Mouse (Mus musculus): ENCODE measurements around the gene Hip1r. TPM values are rescaled to one million over a fixed set of nuclear protein-coding genes. Genes with fewer than 3 reads are reported as not detected.

Gene Hip1r
- total RNA-seq, 4 experiments from 2014 or later, result 11.5 to 15.5 (median 13.7) TPM

DNA sequence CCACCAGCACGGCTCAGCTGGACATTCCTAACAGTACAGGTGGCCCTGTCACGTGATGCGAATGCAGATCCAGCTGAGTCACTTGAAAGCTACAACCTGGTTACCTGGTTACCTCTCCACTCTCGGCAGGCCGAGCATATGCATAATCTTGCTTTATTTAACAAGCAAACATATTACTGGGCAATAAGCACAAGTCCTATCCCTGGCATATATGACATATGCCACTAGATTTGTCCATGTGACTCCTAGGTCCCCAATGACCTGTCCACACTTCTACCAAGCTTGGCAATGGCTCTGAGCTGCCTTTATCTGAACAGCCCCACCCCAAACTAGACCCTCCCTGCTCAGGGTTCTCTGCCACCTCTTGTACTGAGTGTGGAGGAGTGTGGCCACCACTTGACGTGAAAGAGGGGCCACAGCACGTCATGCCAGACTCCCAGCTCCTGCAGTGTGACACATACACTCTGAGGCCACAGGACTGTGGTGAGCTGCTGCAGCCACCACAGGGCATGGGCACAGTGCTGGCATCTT lies 42.9 kb downstream of the Hip1r start:
- no peak for DNase-seq (ENCODE audit: low spot score)

DNA sequence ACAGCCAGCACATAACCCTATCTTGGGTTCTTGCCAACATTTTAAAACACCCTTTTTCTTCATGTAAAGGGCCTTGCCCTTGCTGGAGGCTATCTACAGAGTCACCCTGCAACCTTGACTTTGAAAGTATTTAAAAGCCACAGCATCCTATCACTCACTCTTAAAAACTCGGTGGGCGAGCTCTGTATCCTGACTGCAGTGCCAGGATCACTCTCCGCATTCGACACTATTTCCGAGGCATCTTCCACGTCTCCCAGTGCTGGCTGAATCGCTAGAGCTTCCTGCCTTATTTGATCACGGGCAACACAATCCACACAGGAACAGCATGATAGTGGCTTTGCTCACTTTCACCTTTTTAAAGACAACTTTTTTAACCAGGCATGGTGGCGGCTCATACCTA lies 44.5 kb downstream of the Hip1r start:
- DNase-seq (ENCODE audit: low spot score), result no peak

DNA sequence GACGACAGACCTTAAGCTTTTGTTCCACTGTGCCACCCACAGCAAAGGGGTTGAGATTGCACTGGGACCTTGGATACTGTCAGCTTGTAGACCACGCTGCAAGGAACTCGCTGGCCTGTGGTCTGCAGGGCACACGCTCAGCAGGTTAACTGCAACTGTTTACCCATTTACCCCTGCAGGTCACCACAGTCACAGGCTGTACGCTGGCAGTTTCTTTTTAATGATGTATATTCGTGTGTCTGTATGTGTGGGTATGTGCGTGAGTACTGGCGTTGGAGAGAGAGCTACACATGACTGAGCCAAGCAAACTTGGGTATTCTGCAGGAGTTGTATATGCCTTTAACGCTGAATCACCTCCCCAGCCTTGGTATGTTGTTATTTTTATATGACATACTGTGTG lies 45.2 kb downstream of the Hip1r start:
- no peak for DNase-seq (ENCODE audit: low spot score)

DNA sequence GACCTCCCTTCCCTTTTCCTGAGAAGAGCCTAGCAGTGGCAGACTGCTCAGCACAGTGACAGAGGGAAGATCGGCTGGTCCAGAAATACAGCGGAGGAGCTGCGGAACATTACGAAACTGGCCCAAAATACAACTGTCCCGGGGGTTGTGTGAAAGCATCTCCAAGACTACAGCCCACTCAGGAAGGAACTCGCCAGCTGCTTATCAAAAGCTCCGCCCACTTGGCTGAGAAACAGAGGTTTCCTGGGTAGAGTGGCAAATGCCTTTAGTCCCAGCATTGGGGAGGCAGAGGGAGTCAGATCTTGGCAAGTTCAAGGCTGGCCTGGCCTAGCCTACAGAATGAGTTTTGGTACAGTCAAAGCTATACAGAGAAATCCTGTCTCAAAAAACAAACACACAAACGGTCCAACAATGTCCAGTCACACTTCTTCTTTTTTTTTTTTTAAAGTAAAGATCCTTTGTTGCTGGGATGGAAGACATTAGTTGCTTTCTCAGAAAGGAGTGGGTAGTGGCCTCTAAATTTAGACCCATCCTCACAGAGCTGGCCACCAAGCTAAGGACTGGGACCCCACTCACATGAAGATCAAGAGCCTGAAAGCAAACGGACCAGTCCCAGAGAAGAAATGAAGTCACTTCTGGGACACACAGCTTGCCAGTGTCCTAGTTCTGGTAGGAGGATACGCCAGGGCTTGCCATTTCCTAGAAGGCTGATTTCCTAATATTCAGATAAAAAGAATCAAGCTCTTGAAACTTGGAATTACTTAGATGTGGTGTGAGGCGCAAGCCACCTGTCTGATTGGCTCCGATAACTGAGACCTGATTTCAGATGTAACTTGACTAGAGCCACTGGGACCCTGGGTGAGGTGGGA lies 46.2 kb downstream of the Hip1r start:
- peak; percentile 86 for DNase-seq (ENCODE audit: low spot score)

DNA sequence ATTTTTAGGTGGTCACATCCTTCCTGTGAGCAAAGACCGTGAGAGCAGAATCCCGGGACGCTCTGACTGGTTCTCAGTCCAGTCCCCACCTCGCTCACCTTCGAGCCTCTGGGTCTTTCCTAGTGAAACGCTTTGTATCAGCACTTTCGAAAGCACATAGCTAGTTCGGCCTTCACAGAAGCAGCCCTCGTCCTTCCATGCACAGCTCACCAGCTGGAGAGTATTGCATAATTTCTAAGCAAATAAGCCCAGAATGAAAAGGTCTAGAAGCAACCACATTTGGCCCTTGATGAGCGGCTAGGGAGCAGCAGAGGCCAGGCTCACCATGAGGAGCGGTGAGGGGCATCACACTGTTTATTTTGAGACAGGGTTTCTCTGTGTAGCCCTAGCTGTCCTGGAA lies 47.7 kb downstream of the Hip1r start:
- DNase-seq (ENCODE audit: low spot score), result no peak

DNA sequence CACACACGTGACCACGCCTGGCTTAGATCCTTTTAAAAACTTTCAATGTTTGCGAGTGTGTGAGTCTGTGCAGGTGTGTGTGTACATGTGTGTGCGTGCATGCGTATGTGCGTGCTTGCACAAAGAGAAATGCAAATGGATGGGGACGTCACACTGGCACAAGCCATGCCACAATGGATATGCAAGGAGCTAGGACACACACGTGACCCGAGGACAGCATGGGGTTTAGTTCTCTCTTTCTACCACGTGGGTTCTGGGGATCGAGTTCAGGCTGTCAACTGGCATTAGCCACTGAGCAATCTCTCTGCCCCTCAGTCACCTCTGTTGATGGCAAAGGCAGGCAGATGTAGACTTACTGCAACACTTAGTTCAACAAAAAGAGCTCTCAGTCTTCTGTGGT lies 48.3 kb downstream of the Hip1r start:
- DNase-seq (ENCODE audit: low spot score), result no peak

DNA sequence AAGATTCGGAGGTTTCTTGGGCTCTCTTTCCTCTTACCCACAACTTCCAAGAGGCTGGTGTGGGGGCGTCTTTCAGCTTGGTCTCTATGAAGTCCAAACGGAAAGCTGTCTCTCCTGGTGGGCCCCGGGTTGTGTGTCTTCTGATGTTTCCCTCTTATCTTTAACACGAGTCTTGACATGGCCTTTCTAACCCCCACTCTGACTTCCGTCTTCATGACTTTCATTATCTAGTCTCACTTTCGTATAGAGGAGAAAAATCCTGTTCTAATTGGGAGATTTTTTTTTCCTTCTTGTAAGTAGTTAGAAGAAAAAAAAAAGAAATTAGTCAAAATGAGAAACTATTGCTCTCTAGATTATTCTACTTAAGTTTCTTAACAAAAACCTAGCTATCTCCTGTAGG lies 48.9 kb downstream of the Hip1r start:
- DNase-seq (ENCODE audit: low spot score), result no peak

DNA sequence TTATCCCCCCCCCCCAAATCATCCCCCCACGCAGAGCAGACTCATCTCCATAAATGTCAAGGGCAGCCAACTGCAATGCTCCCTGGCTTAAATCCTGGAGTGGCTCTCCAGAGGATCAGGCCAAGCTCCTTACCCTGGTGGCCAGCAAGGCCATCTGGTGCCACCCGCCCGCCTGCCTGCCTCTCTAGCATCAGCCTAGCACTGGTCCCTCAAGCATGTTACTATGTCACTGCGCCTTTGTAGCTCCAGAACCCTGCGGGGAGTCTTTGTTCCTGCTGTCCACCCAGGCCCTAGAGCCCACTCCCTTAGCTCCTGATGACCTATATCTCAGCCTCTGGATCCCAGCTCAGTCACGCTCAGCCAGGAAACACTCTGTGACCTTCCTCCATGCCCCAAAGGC lies 51.2 kb downstream of the Hip1r start:
- no peak for DNase-seq (ENCODE audit: low spot score)

DNA sequence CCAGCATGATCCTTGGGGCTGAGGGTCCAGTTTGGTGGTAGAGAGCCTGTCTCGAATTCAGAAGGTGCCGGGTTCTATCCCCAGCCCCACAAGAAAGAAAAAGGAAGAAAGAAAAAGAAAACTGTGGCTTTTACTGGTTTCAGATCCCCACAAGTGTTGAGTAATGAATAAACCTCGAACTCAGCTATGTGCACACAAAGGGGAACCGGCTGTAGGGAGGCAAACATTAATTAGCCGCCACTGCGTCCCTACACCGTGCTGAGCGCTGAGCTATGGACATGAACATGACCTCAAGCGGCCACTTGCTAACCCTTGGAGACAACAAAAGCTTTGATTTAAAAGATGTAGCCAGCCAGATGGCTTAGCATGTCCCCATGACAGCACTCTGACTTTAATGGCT lies 51.7 kb downstream of the Hip1r start:
- DNase-seq (ENCODE audit: low spot score), result no peak

DNA sequence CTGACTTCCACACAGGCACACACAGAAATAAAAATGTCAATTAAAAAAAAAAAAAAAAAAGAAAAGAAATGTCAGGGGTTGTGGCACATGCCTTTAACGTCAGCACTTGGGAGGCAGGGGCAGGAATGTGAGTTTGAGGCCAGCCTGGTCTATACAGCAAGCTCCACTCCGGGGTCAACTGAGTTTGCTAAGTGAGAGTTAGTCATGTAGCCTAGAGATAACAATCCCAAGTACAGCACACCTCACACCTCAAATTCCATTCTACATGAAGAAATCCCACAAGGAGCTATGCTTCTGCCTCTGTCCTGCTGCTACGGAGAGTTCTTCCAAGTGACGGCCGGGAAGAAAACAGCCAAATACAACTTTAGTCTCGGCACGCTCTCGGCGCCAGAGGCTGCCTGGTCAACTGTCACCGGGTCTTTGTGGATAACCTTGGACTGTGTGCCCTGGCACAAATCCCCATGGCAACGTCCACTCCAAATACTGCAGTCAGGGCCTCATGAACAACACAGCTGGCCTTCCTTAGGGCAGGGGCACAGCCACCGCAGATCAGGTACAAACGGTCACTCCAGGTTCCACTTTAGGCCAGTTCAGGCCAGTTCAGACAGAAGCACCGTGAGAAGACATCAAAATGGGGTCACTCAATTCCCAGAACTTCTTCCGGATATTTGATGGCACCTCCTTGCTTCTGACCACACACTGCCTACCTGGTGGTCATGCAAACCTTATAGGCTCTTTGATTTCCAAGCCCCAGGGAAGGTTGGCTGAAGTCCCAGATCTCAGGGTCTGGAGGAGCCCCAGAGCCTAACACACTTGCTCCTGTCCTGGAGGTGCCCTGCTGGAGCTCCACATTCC lies 52.4 kb downstream of the Hip1r start:
- no peak for DNase-seq (ENCODE audit: low spot score)

DNA sequence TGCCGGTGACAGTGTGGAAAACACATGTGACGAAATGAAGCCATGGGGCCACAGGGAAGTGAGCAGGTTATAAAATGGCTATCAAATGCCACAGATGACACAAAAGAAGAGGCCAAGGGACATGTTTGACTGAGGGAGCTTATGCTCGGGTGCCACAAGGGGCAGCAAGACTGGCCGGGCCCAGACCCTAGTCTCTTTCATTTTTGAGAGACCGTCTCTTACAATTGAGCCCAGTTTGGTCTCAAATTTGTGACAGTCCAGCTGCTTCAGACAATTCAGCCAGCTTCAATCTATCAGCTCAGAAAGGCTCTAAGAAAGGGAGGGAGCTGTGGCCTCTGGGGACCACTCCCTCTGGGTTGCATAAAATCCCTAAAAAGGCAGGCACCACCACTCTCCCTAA lies 53.1 kb downstream of the Hip1r start:
- DNase-seq (ENCODE audit: low spot score), result no peak

DNA sequence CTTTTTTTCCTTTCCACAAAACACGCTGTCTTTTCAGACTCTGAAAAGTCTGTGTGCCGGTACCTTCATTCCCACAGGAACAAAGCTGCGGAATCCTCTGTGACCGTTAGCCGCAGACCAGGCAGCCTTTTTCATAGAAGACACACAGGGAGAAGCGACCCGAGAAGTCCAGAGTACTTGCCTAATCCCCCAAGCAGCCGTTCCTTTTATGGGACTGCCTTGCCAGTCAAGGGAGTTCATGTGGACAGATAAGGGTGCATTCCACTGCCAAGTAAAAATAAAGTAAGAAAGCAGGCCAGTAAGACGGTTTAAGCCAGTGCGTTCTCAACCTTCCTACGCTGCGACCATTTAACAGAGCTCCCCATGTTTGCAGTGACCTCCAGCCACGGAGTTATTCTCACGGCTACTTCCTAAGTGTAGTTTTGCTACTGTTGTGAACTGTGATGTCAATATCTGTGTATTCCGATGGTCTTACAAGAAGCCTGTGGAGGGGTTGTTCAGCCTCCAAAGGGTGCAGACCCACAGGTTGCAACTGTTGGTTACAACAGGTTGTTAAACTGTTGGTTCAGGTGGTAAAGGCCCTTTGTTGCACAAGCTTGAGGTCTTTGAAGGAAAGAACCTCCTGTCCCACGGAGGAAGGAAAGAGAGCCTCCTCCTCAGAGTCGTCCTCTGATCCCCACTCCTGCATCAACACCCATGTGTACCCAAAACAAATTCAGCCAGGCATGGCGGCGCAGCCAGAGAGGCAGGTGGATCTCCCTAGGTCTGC lies 54.5 kb downstream of the Hip1r start:
- DNase-seq (ENCODE audit: low spot score), result no peak

DNA sequence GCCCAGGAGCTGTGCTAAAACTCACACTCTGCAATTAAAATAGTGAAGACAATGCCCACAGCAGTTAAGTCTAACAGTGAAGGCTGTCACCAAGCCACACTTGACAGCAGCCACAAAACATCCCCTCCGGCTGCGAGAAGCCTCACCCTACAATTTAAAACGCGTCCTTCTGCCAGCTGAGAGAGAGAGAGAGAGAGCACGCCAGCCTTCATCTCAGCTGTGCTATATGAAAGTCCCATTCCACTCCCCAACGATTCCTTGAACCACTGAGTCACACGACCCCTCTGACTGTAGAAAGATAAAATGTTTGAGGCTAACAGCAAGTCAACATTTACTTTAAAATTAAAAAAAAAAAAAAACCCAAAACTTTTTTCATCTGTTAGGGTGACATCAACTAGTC lies 55.3 kb downstream of the Hip1r start:
- DNase-seq (ENCODE audit: low spot score), result no peak

DNA sequence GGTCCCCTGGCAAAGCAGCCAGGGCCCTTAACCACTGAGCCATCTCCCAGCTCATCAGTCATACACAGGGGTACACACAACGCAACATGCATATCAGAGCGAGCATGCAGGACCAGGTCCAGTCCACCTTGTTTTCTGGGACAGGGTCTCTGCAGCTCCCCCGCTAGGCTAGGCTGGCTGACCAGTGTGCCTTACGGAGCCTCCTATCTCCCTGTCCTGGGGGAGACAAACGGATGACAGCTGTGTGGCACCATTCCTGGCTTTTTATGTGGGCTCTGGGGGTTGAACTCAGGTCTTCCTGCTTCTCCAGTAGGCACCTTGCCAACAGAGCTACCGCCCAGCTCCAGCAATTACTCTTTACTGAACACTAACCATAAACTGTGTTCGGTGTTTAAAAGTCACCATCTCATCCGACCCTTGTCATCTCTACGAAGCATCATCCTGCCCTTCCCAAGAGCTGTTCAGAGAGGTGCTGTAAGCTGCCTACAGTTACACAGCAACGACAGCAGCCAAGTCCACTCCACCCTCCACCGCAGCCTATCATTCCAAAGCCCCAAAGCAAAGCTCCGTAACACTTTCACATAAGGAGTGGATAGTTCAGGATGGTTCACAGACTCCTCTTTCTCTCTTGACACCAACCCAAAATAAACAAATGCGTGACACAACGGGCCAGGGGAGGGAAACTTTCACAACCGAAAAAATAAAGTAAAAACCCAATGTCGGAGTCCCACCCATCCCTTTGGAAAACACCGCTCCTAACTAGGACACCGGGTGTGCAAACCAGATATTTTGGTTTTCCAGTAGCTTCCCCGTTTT lies 56.0 kb downstream of the Hip1r start:
- no peak for DNase-seq (ENCODE audit: low spot score)

DNA sequence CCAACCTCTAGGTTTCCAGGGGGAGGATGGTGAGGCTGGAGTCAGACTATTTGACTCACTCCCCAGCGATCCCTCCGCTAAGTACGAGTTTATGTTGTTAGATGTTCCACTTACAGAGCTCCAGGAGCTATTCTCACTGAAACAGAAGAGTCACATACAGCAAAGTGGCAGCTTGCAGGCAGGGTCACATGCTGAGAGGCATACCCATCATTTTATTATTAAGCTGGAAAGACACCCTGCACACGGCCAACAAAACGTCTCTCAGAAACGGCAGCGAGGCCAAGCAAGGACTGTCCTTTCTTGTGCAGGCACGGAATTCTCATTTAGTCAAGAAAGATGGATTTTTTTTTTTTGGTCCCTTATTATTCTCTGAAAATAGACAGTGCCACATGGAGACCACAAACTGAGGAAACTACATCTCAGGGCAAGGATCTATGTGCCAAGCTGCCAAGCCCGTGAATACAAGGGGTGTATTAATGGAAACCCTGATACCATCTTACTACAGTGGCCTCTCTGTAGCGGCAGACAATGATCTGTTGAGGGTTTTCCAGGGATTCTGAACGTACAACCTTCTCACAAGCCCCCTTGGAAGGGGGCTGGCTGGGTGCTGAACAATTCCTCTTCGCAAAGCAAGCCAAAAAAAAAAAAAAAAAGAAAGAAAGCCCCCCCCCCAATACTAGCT lies 57.1 kb downstream of the Hip1r start:
- DNase-seq (ENCODE audit: low spot score), result no peak

DNA sequence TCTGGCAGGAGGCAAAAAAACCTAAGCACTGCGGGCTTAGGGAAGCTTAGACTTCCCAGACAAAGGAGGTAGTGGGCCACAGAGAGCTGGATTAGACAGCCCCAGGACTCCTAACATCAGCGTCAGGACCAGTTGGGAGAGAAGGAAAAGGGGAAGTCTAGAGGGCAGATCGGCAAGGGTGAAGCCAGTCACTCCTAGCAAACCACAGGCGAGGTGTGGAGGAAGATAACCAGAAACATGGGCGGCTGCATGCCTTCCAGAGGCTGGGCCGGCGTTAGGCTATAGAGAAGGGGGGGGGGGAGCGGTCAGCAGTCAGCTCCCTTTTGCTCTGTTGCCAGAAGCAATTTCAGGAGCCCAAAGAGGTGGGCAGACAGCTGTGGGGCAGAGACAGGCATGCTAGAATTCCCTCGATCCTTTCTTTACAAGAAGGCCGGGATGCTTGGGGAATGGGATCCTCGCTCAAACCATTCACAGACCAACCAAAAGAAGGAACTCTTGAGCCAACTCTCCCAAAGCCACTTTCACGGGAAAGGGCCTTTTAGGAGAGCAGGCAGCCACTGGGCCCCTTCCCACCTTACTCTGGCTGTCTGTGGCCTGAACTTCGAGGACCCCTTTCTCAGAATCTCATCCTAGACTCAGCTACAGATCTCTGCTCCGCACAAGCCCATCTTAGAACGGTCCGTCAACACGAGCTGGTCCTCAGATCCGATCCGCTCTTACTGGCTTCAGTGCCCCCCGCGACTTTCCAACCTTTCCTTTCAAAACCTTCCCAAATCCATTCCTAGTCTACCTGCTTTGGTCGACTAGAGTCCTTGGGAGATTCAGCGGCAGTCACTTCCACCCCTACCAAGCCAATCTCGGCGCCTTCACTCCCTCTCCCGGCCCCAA lies 57.9 kb downstream of the Hip1r start:
- no peak for DNase-seq (ENCODE audit: low spot score)

DNA sequence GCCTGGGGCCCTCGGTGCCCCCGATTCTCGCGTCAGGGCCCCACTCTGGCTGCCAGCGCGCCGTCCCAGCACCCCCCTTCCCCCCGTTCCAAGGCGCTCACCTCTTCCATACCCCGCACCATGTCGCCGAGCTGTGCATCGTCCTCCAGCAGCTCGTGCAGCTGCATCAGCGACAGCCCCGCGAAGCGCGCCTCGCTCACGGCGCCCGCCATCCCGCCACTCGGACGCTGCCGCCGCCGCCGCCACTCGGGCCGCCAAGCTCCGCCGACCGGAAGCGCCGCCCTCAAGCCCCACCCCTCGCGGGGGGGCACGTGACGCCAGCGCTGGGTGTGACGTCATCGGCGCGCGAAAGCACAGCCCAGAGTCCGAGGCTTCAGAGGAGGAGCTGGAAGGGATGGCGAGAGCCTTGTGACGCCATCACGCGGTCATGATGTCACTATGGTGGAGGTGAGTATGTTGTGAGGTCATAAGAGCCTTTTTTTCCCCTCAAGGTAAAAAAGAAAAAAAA lies 58.6 kb downstream of the Hip1r start, which contains the start of gene Vps37b:
Gene Vps37b, minus strand, starts transcription at position 270 of the 508 bp plus-strand sequence.
- peak; percentile 83 for DNase-seq (ENCODE audit: low spot score)

DNA sequence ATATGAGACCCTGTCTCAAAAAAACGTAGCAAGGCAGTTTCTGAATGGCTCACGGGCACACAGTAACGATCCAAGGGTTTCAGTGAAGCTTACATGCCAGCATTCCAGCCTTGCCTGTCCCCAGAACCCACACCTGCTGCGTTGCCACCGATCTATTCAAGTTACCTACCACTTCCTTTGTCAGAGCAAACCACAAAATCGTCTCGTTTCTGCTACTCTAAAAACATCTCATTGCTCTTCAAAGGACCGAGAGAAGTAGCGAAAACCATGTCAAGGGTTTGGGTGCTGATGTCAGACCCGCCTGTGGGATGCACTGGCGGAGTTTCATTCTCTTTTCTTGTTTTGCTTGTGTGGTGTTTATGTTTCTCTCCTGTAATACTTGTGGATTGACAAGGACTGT lies 61.0 kb downstream of the Hip1r start:
- DNase-seq (ENCODE audit: low spot score), result no peak

DNA sequence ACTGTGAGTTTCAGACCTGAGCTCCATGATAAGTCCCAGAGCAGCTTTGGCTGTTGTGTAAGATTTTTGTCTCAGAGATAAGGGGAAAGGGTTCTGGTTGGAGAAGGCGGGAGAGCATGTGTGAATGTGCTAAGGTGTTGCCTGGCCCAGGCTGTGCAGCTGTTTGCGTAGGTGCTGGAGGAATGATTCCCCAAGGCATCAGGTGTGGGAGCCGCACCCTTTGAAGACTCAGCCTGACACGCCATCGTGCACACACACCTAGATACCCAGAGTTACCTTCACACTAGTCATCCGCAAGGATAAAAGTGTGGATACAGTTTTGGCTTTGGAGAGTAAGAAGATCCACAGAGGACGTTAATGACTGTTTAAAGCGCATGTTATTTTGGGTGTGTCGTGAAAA lies 62.0 kb downstream of the Hip1r start:
- no peak for DNase-seq (ENCODE audit: low spot score)

Measured in heart, adult 8-10 months (tissue).